Mouse (Mus musculus) midbrain, embryonic 15.5 days (tissue): ENCODE data around the gene Gli2. TPM values are rescaled to one million over a fixed set of nuclear protein-coding genes. Genes with fewer than 3 reads are reported as not detected.

Experiments used
- ATAC-seq: fragments of 200-750 bp; cut with Nextera tagmentation; replicated peaks from 2 replicates; pipeline ENCODE4 v1.8.0; 2017; ENCODE audit warnings: moderate TSS enrichment
- H3K27ac ChIP-seq: fragments of 300-500 bp; sonication (generic); 2 replicates; pipeline ENCODE4 v1.5.1; 2015; ENCODE audit warnings: mild to moderate bottlenecking, inconsistent platforms
- H3K27me3 ChIP-seq: fragments of 300-500 bp; sonication (generic); replicated peaks from 2 replicates; pipeline ENCODE4 v1.6.1; 2015; ENCODE audit warnings: inconsistent platforms
- H3K36me3 ChIP-seq: fragments of 300-500 bp; sonication (generic); replicated peaks from 2 replicates; pipeline ENCODE4 v1.6.1; 2015; ENCODE audit warnings: inconsistent platforms
- H3K4me1 ChIP-seq: fragments of 300-500 bp; sonication (generic); 2 replicates; pipeline ENCODE4 v1.6.1; 2015; ENCODE audit warnings: inconsistent platforms
- H3K4me2 ChIP-seq: fragments of 300-500 bp; sonication (generic); 2 replicates; pipeline ENCODE4 v1.6.1; 2015; ENCODE audit warnings: inconsistent platforms, mild to moderate bottlenecking, moderate library complexity
- H3K4me3 ChIP-seq: fragments of 300-500 bp; sonication (generic); 2 replicates; pipeline ENCODE4 v1.5.1; 2015; ENCODE audit warnings: mild to moderate bottlenecking, inconsistent platforms
- H3K9ac ChIP-seq: fragments of 300-500 bp; sonication (generic); 2 replicates; pipeline ENCODE4 v1.6.1; 2015; ENCODE audit warnings: mild to moderate bottlenecking, inconsistent platforms
- H3K9me3 ChIP-seq: fragments of 300-500 bp; sonication (generic); 2 replicates; pipeline ENCODE4 v1.6.1; 2016; ENCODE audit warnings: inconsistent platforms
- WGBS: fragments of 180-500 bp; shearing (Covaris S2); methylation state at CpG from one replicate; pipeline ENCODE4 v1.1.7; 2015; ENCODE audit warnings: mixed read lengths; 5-methylcytosine and 5-hydroxymethylcytosine counted together
- polyA plus RNA-seq: library from polyadenylated mRNA; unstranded; fragments of >200 nt; fragmentation: Nextera tagmentation; extraction: Ambion mirVana; gene quantifications from 2 replicates; pipeline ENCODE4 v1.2.1, GENCODE M21; 2015

Gli2 gene
- polyA plus RNA-seq, 1 experiment from 2014 or later = 1.6 TPM

DNA sequence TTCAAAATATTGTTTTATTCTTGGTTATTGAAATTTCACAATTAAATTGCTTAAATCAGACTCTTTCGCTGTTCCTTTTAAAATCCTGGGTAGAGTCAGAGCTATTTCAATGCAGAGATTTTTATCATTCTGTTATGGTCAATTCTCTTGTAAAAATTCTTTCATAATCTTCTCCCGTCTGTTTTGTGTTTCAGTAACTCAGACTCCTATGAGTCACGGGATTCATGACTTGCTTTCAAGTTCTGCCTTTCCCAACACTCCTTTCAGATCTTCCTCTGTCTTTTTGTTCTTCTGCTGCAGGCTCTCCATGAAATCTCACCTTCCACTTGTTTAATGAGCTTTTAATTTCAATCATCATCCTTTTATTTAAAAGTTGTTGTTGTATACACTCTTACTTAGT is 100.4 kb downstream of the Gli2 start:
- no peak for ATAC-seq
- H3K4me3 ChIP-seq = no peak overlapping the region
- no peak overlapping the region for H3K9ac ChIP-seq
- H3K27me3 ChIP-seq = no peaks in the 10 kb centered on the region
- H3K4me2 ChIP-seq = no peak overlapping the region
- no peaks in the 10 kb centered on the region for H3K36me3 ChIP-seq
- 80% methylated on average over 3 of the region's 3 CpGs for WGBS
- peaks cover 10% of the 10 kb centered on the region for H3K4me1 ChIP-seq
- no peak overlapping the region for H3K27ac ChIP-seq
- no peaks in the 10 kb centered on the region for H3K9me3 ChIP-seq

DNA sequence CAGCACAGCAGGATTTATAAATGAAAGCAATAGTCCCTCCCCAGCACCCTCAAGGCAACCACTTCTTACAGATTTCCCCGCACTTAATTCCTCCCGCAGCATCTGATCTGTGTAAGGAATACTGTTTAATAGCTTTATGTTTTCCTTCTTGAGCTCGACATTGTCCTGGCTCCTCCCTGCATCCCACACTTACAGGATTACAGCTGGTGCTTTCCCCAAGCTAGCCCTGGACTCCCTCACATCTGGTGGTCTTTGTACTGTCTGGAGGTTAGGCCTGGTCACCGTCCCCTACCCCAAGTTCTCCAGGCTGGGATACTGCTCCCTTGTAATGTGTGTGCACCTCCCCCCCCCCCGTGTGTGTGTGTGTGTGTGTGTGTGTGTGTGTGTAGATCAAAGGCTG is 101.1 kb downstream of the Gli2 start:
- no peaks in the 10 kb centered on the region for H3K27me3 ChIP-seq
- H3K4me1 ChIP-seq = peaks cover 10% of the 10 kb centered on the region
- H3K36me3 ChIP-seq = no peaks in the 10 kb centered on the region
- WGBS = 68% methylated on average over 5 of the region's 5 CpGs
- H3K4me2 ChIP-seq = no peak overlapping the region
- no peak overlapping the region for H3K27ac ChIP-seq
- no peak overlapping the region for H3K9ac ChIP-seq
- no peaks in the 10 kb centered on the region for H3K9me3 ChIP-seq
- H3K4me3 ChIP-seq = no peak overlapping the region
- ATAC-seq = no peak

DNA sequence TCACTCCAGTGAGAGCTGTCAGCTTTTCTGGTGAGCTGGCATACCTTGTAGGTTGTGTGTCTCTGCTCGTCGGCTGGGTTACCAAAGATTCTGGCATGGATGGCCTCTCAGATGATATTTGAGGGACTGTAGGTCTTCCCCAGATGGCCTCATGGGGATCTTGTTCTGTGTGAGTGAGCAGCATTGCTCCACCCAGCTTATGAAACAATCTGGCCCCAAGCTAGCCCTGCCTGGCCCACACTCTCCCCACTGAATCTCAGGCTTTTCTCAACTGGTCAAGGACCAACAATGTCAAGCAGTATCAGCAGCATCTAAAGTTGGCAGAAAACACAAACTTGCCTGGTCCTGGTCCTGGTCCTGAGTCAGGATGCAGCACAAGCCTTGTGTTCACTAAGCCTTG is 105.0 kb downstream of the Gli2 start:
- H3K4me2 ChIP-seq = no peak overlapping the region
- H3K9me3 ChIP-seq = no peaks in the 10 kb centered on the region
- H3K27me3 ChIP-seq = no peaks in the 10 kb centered on the region
- no peak overlapping the region for H3K27ac ChIP-seq
- no peak for ATAC-seq
- H3K4me3 ChIP-seq = no peak overlapping the region
- no peak overlapping the region for H3K9ac ChIP-seq
- H3K4me1 ChIP-seq = no peaks in the 10 kb centered on the region
- WGBS = 80% methylated on average over 2 of the region's 2 CpGs
- no peaks in the 10 kb centered on the region for H3K36me3 ChIP-seq

DNA sequence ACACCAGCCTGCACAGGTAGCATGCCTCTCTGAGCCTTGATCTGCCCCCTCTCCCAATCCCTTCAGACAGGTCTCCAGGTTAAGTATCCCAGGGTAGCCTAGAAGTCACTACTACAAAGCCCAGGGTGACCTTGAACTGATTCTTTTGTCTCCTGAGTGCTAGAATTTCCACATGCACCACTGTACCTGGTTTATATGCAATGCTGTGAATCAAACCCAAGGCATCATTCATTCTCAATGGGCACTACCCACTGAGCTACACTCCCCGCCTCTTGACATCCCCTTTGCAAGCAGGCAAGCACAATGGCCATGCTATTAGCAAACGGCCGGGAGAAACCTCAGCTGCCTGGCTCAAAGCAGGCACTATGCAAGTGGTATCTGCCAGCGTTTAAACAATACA is 106.2 kb downstream of the Gli2 start:
- Histone ChIP-seq H3K4me2 (no peak overlapping the region), H3K27me3 (no peaks in the 10 kb centered on the region), H3K27ac (no peak overlapping the region), H3K9me3 (no peaks in the 10 kb centered on the region), H3K36me3 (no peaks in the 10 kb centered on the region), H3K4me1 (no peaks in the 10 kb centered on the region), H3K9ac (no peak overlapping the region), H3K4me3 (no peak overlapping the region)
- 83% methylated on average over 4 of the region's 4 CpGs for WGBS
- ATAC-seq = no peak

DNA sequence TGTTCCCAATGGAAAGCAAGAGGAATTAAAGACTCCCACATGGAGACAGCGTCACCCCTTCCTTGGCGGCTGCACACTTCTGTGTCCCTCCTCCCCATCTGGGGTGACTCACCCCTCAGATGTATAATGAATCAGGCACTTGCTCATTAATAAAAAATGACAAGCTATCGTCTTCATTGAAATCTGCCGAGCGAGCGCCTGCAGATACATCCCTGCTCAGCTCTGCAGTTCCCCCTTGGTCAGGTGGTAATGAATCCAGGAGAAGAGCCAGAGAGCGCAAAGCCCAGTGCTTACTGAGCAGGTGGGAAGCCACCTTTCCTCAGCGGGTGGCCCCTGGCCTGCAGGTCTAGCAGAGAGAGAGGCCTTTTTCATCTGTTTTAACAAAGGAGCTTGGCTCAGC is 112.1 kb downstream of the Gli2 start:
- H3K4me2 ChIP-seq = no peak overlapping the region
- ATAC-seq = peak; percentile 76
- H3K4me1 ChIP-seq = 0 out of 2 replicates have a peak, but pooled peaks cover 2% of the 10 kb centered on the region
- H3K36me3 ChIP-seq = no peaks in the 10 kb centered on the region
- H3K27me3 ChIP-seq = no peaks in the 10 kb centered on the region
- H3K9me3 ChIP-seq = no peaks in the 10 kb centered on the region
- H3K27ac ChIP-seq = 0 out of 2 replicates have a peak overlapping the region, but pooled peaks have one; percentile 6
- no peak overlapping the region for H3K4me3 ChIP-seq
- no peak overlapping the region for H3K9ac ChIP-seq
- WGBS = 38% methylated on average over 8 of the region's 8 CpGs

DNA sequence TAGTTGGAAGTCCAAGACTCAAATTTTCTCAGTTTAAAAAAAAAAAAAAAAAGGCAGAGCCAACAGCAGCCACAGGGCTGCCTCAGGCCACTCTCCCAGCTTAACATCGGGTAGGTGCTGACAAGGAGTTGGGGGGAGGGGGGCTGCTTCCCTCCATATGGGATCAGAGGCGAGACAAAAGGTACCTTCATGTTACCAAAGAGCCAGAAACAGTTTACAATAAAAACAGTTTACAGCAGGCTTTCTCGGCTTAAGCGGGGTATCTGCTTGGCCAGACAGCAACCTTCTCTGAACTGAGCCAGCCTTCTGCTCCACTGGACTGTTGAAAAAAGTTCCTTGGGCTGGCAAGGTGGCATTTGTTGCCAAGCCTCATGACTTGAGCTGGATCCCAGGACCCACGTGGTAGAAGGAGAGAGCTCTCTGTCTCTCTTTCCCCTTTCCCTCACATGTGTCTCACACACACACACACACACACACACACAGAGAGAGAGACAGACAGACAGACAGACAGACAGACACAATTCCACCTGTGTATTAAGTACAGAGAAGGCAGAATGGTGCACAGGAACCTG is 113.1 kb downstream of the Gli2 start:
- no peak for ATAC-seq

DNA sequence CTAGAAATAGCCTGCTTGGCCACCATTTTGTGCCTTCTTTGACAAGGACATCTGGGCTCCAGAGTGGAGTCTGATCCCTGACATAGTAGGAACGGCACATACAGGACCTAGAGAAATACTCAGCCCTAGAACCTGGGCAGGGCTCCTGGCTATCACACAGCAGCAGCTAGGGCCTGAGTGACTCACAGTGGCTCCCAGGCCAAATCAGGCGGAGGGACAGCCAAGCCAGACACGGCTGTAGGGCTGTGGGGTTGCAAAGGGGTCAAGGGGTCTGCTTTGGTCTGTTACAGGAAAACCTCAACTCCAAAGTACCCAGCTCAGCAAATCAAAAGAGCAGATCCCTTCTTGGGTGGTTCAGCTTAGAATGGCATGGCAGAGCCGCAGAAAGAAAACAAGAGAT is 115.2 kb downstream of the Gli2 start:
- Histone ChIP-seq H3K27ac (no peak overlapping the region), H3K27me3 (no peaks in the 10 kb centered on the region), H3K9me3 (no peaks in the 10 kb centered on the region), H3K4me2 (no peak overlapping the region), H3K36me3 (no peaks in the 10 kb centered on the region), H3K4me3 (no peak overlapping the region), H3K9ac (no peak overlapping the region), H3K4me1 (0 out of 2 replicates have a peak, but pooled peaks cover 2% of the 10 kb centered on the region)
- no peak for ATAC-seq
- 75% methylated on average over 4 of the region's 4 CpGs for WGBS

More for the DNA sequence above, 113.1 kb downstream of the Gli2 start:
- Histone ChIP-seq H3K4me3 (no peak overlapping the region), H3K9me3 (no peaks in the 10 kb centered on the region), H3K4me1 (0 out of 2 replicates have a peak, but pooled peaks cover 2% of the 10 kb centered on the region), H3K27me3 (no peaks in the 10 kb centered on the region), H3K36me3 (no peaks in the 10 kb centered on the region), H3K4me2 (no peak overlapping the region), H3K27ac (no peak overlapping the region), H3K9ac (no peak overlapping the region)
- 32% methylated on average over 5 of the region's 5 CpGs for WGBS

DNA sequence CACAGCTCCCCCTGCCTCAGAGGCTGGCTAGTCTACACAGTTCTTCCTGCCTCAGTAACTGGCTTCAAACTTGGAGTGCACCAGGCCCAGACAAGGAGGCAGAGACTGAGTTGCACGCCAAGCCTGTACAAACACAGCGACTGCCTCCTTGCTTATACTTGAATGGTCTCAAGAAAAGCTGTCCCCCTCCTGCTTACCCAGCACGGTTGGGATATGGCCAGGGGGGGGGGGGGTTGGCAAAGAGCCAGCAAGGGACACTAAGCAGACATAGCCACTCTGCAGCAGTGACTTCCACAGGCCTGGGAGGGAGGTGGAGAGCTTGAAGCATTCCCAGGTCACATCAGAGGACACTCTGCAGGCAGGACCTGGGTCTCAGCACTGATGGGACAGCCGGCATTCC is 117.3 kb downstream of the Gli2 start:
- Histone ChIP-seq H3K9me3 (no peaks in the 10 kb centered on the region), H3K9ac (no peak overlapping the region), H3K4me2 (no peak overlapping the region), H3K27me3 (no peaks in the 10 kb centered on the region), H3K4me1 (0 out of 2 replicates have a peak, but pooled peaks cover 2% of the 10 kb centered on the region), H3K36me3 (no peaks in the 10 kb centered on the region), H3K4me3 (no peak overlapping the region), H3K27ac (no peak overlapping the region)
- WGBS = 19% methylated on average over 4 of the region's 4 CpGs
- ATAC-seq = peak; percentile 51

DNA sequence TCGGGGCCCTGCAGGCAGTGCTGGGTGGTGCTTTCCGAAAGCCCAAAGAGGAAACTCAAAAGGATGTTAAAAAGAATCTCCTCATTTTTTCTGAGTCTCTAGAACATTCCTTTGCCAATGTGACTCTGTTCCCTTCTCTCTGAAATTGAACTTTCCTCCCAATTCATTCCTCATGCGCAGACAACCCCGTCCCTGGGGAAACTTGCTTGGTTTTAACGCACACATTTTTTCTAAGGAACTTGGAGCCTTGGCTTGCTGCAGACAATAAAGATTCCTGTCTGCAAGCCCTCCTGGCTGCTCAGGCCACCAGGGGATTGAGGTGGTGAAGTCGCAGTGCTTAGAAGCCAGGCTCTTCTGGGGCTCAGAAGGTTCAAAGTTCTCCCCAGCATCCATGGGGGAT is 117.9 kb downstream of the Gli2 start:
- Histone ChIP-seq H3K9me3 (no peaks in the 10 kb centered on the region), H3K4me3 (no peak overlapping the region), H3K27me3 (no peaks in the 10 kb centered on the region), H3K4me1 (0 out of 2 replicates have a peak, but pooled peaks cover 2% of the 10 kb centered on the region), H3K27ac (no peak overlapping the region), H3K4me2 (no peak overlapping the region), H3K36me3 (no peaks in the 10 kb centered on the region), H3K9ac (no peak overlapping the region)
- 49% methylated on average over 6 of the region's 6 CpGs for WGBS
- ATAC-seq = no peak

DNA sequence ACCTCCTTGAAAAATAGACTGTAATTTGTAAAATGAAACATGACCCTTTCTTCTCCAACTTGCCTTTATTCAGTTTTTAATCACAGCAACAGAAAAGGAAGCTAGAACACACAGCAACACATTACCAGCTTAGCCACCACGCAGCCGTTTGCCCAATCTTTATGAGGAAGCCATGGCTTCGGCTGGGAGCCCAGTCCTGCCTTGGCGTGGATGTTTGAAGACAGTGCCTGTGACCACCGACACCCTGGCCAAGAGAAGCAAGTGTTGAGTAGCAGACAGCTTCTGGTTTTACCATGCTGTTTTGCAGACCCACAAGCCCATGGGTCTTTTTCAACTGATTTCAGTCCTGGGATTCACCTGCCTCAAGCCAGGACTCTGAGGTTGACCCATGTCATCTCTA is 121.3 kb downstream of the Gli2 start:
- H3K4me3 ChIP-seq = no peak overlapping the region
- H3K4me1 ChIP-seq = 0 out of 2 replicates have a peak, but pooled peaks cover 2% of the 10 kb centered on the region
- no peaks in the 10 kb centered on the region for H3K27me3 ChIP-seq
- no peak for ATAC-seq
- no peaks in the 10 kb centered on the region for H3K36me3 ChIP-seq
- 96% methylated on average over 5 of the region's 5 CpGs for WGBS
- H3K9me3 ChIP-seq = no peaks in the 10 kb centered on the region
- no peak overlapping the region for H3K4me2 ChIP-seq
- no peak overlapping the region for H3K9ac ChIP-seq
- H3K27ac ChIP-seq = no peak overlapping the region

DNA sequence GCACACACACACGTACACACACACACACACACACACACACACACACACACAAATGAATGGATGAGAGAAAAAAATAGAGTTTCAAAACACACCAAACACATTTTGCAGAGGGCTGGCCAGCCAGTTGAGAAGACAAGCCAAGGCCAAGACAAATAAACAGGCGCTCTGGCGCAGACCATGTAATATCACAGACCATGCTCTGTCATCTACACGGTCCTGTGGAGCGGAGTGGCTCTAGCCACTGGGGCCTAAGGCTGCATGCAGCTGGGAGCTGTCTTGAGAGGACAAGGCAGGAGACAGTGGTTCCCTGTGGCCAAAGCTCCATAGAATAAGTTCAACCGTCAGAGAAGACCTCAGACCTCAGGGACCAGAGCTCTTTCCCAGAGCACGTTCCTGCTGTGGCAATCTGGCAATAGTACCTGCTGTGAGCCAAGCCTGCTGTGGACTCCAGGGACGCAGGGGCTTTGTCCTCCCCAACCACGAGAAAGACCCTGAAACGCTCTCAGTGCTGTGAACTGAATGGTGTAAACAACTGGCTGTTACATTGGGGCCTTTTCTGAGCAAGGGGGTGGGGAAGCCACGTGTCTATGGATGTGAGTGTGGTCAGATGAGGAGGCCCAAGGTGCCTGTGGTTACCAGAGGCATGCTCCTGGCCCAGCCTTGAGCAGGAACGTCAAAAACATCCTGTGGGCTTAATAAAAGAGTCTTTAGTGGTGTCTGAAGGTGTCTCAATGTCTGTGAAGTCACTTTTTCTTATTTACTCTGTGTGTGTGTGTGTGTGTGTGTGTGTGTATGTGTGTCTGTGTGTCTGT is 125.7 kb downstream of the Gli2 start:
- H3K4me1 ChIP-seq = no peaks in the 10 kb centered on the region
- no peak overlapping the region for H3K27ac ChIP-seq
- H3K4me2 ChIP-seq = no peak overlapping the region
- H3K36me3 ChIP-seq = no peaks in the 10 kb centered on the region
- no peak overlapping the region for H3K4me3 ChIP-seq
- H3K9ac ChIP-seq = no peak overlapping the region
- WGBS = 65% methylated on average over 12 of the region's 12 CpGs
- ATAC-seq = no peak
- H3K27me3 ChIP-seq = no peaks in the 10 kb centered on the region
- H3K9me3 ChIP-seq = no peaks in the 10 kb centered on the region

DNA sequence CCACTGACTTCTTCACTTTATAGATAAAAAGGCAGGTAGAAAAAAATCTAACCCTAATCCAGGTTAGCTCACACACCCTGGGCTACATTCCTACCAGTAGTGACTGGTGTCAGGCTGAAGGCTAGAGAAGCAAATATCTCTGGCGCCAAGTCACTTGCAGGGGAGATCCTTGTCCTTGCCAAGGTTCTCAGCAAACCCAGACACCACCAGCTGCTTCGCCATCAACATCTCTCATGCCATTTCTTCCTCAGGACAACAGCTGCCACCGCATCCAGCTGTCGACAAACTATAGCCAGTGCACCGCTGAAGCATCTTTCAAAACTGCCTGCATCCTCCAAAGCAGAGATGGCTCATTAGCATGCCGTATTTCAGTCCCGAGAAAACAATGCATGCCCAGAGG is 126.9 kb downstream of the Gli2 start:
- 86% methylated on average over 7 of the region's 7 CpGs for WGBS
- no peaks in the 10 kb centered on the region for H3K36me3 ChIP-seq
- no peak for ATAC-seq

DNA sequence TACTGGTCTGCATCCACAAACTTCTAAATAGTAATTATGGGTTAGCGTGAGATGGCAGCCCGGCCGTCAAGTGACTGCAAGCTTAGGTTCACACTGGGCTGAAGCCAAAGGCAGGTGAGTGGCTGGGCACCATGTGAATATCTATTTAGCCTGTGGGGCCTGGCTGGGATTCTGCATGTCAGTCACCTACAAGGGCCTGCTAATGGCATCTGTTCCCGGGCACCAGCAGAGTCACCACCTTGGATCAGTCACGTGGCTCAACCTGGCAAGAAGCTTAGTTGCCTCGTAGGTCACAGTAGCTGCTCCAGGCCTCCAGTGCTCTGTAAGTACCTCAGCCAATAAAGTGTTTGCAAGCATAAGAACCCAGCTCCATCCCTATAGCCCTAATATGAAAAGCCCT is 131.2 kb downstream of the Gli2 start:
- H3K27ac ChIP-seq = no peak overlapping the region
- no peak for ATAC-seq
- 0 out of 2 replicates have a peak, but pooled peaks cover 5% of the 10 kb centered on the region for H3K4me1 ChIP-seq
- H3K9me3 ChIP-seq = no peaks in the 10 kb centered on the region
- no peak overlapping the region for H3K9ac ChIP-seq
- H3K27me3 ChIP-seq = no peaks in the 10 kb centered on the region
- no peak overlapping the region for H3K4me3 ChIP-seq
- H3K4me2 ChIP-seq = no peak overlapping the region
- H3K36me3 ChIP-seq = no peaks in the 10 kb centered on the region
- whole genome bisulfite sequencing = 72% methylated on average over 6 of the region's 6 CpGs

More for the DNA sequence above, 126.9 kb downstream of the Gli2 start:
- no peak overlapping the region for H3K27ac ChIP-seq
- no peaks in the 10 kb centered on the region for H3K27me3 ChIP-seq
- no peak overlapping the region for H3K4me3 ChIP-seq
- H3K4me1 ChIP-seq = 0 out of 2 replicates have a peak, but pooled peaks cover 4% of the 10 kb centered on the region
- H3K9ac ChIP-seq = no peak overlapping the region
- no peak overlapping the region for H3K4me2 ChIP-seq
- no peaks in the 10 kb centered on the region for H3K9me3 ChIP-seq
